Mouse (Mus musculus) forebrain, embryonic 14.5 days (tissue): ENCODE results near the gene Veph1. TPM values are rescaled to one million over a fixed set of nuclear protein-coding genes. Genes with fewer than 3 reads are reported as not detected.

Experiments used
- ATAC-seq: fragments of 200-750 bp; cut with Nextera tagmentation; 2 replicates; pipeline ENCODE4 v1.8.0; 2017; ENCODE audit warnings: mild to moderate bottlenecking, moderate library complexity
- DNase-seq: peaks from one replicate; pipeline ENCODE4 v3.0.0-alpha.2; 2015; ENCODE audit warnings: low spot score
- H3K27ac ChIP-seq: fragments of 300-500 bp; sonication (generic); 2 replicates; pipeline ENCODE4 v1.5.1; 2014; ENCODE audit warnings: low read depth, mild to moderate bottlenecking, control low read depth, low read length, moderate library complexity
- H3K27me3 ChIP-seq: fragments of 300-500 bp; sonication (generic); replicated peaks from 2 replicates; pipeline ENCODE4 v1.6.1; 2014; ENCODE audit warnings: low read length, control low read depth, mixed read lengths; ENCODE audit not compliant: control insufficient read depth, insufficient read depth
- H3K36me3 ChIP-seq: fragments of 300-500 bp; sonication (generic); 2 replicates; pipeline ENCODE4 v1.6.1; 2014; ENCODE audit warnings: low read length, control low read depth; ENCODE audit not compliant: control insufficient read depth, insufficient read depth
- H3K4me1 ChIP-seq: fragments of 300-500 bp; sonication (generic); 2 replicates; pipeline ENCODE4 v1.6.1; 2014; ENCODE audit warnings: antibody characterized with exemption, low read length, control low read depth; ENCODE audit not compliant: control insufficient read depth, insufficient read depth
- H3K4me2 ChIP-seq: fragments of 300-500 bp; sonication (generic); 2 replicates; pipeline ENCODE4 v1.6.1; 2014; ENCODE audit warnings: mild to moderate bottlenecking, control low read depth, low read length
- H3K4me3 ChIP-seq: fragments of 300-500 bp; sonication (generic); 2 replicates; pipeline ENCODE4 v1.5.1; 2014; ENCODE audit warnings: low read depth, low read length, control low read depth
- H3K9ac ChIP-seq: fragments of 300-500 bp; sonication (generic); 2 replicates; pipeline ENCODE4 v1.6.1; 2014; ENCODE audit warnings: mild to moderate bottlenecking, low read length, control low read depth, moderate library complexity
- H3K9me3 ChIP-seq: fragments of 300-500 bp; sonication (generic); replicated peaks from 2 replicates; pipeline ENCODE4 v1.6.1; 2016; ENCODE audit warnings: low read length, control low read depth, mixed read lengths; ENCODE audit not compliant: control insufficient read depth
- WGBS: fragments of 180-500 bp; shearing (Covaris S2); extraction: QIAGEN DNeasy Blood & Tissue Kit; methylation state at CpG from one replicate; pipeline ENCODE4 v1.1.7; 2014; 5-methylcytosine and 5-hydroxymethylcytosine counted together
- polyA plus RNA-seq: library from polyadenylated mRNA; unstranded; fragments of >200 nt; fragmentation: Nextera tagmentation; extraction: Ambion mirVana; gene quantifications from 2 replicates; pipeline ENCODE4 v1.2.1, GENCODE M21; 2014

Veph1 gene
- polyA plus RNA-seq, 1 experiment from 2014 or later, result 9.3 TPM

GRCm38 (mm10) chr3:66040857-66041494, 255.7 kb downstream of the Veph1 start:
- no peak overlapping the region for H3K9ac ChIP-seq
- H3K36me3 ChIP-seq, result no peaks in the 10 kb centered on the region
- no peak overlapping the region for H3K27ac ChIP-seq
- DNase-seq (no peak), ATAC-seq (no peak)
- H3K4me2 ChIP-seq, result no peak overlapping the region
- H3K4me1 ChIP-seq, result no peaks in the 10 kb centered on the region
- 83% methylated on average over 5 of the region's 5 CpGs for WGBS
- no peaks in the 10 kb centered on the region for H3K9me3 ChIP-seq
- H3K4me3 ChIP-seq, result no peak overlapping the region
- no peaks in the 10 kb centered on the region for H3K27me3 ChIP-seq

- ATAC-seq (no peak), DNase-seq (no peak)
- Histone ChIP-seq H3K4me1 (no peaks in the 10 kb centered on the region), H3K36me3 (no peaks in the 10 kb centered on the region), H3K27me3 (no peaks in the 10 kb centered on the region), H3K4me3 (no peak overlapping the region), H3K9me3 (no peaks in the 10 kb centered on the region), H3K4me2 (no peak overlapping the region), H3K9ac (no peak overlapping the region), H3K27ac (no peak overlapping the region)
- WGBS, result 89% methylated on average over 5 of the region's 5 CpGs
These were observed 261.4 kb downstream of the Veph1 start for GRCm38 (mm10) chr3:66035226-66035625.

- Histone ChIP-seq H3K9ac (no peak overlapping the region), H3K4me3 (no peak overlapping the region), H3K27ac (no peak overlapping the region), H3K4me1 (no peaks in the 10 kb centered on the region), H3K4me2 (no peak overlapping the region), H3K9me3 (no peaks in the 10 kb centered on the region), H3K36me3 (no peaks in the 10 kb centered on the region), H3K27me3 (no peaks in the 10 kb centered on the region)
- no peak for DNase-seq
- WGBS, result 63% methylated on average over 2 of the region's 2 CpGs
- no peak for ATAC-seq
These were observed 263.3 kb downstream of the Veph1 start for GRCm38 (mm10) chr3:66033346-66033745.

- no peak for ATAC-seq
- Histone ChIP-seq H3K9ac (no peak overlapping the region), H3K4me3 (no peak overlapping the region), H3K4me2 (no peak overlapping the region), H3K9me3 (no peaks in the 10 kb centered on the region), H3K4me1 (no peaks in the 10 kb centered on the region), H3K27ac (no peak overlapping the region), H3K36me3 (no peaks in the 10 kb centered on the region), H3K27me3 (no peaks in the 10 kb centered on the region)
- 84% methylated on average over 3 of the region's 3 CpGs for WGBS
- no peak for DNase-seq
These were observed 271.2 kb downstream of the Veph1 start for GRCm38 (mm10) chr3:66025454-66025853.

- Histone ChIP-seq H3K27ac (no peak overlapping the region), H3K9me3 (no peaks in the 10 kb centered on the region), H3K27me3 (no peaks in the 10 kb centered on the region), H3K9ac (no peak overlapping the region), H3K4me1 (no peaks in the 10 kb centered on the region), H3K4me3 (no peak overlapping the region), H3K36me3 (no peaks in the 10 kb centered on the region), H3K4me2 (no peak overlapping the region)
- ATAC-seq, result no peak
- WGBS, result 76% methylated on average over 5 of the region's 5 CpGs
- DNase-seq, result no peak
These were observed 272.3 kb downstream of the Veph1 start for GRCm38 (mm10) chr3:66024220-66024792.

- WGBS, result 97% methylated on average over 5 of the region's 5 CpGs
- Histone ChIP-seq H3K4me2 (no peak overlapping the region), H3K27me3 (no peaks in the 10 kb centered on the region), H3K9ac (no peak overlapping the region), H3K4me3 (no peak overlapping the region), H3K36me3 (no peaks in the 10 kb centered on the region), H3K27ac (no peak overlapping the region), H3K9me3 (no peaks in the 10 kb centered on the region), H3K4me1 (no peaks in the 10 kb centered on the region)
- DNase-seq, result no peak
- no peak for ATAC-seq
These were observed 277.5 kb downstream of the Veph1 start for GRCm38 (mm10) chr3:66019171-66019570.

GRCm38 (mm10) chr3:66007632-66008401, 288.8 kb downstream of the Veph1 start:
- Histone ChIP-seq H3K27ac (no peak overlapping the region), H3K9ac (no peak overlapping the region), H3K4me3 (no peak overlapping the region), H3K4me1 (no peaks in the 10 kb centered on the region), H3K36me3 (no peaks in the 10 kb centered on the region), H3K27me3 (no peaks in the 10 kb centered on the region), H3K9me3 (no peaks in the 10 kb centered on the region), H3K4me2 (no peak overlapping the region)
- 77% methylated on average over 3 of the region's 3 CpGs for WGBS
- no peak for DNase-seq
- ATAC-seq, result no peak

GRCm38 (mm10) chr3:66004989-66005388, 291.6 kb downstream of the Veph1 start:
- Histone ChIP-seq H3K36me3 (no peaks in the 10 kb centered on the region), H3K9me3 (no peaks in the 10 kb centered on the region), H3K9ac (no peak overlapping the region), H3K27ac (no peak overlapping the region), H3K4me3 (no peak overlapping the region), H3K27me3 (no peaks in the 10 kb centered on the region), H3K4me1 (no peaks in the 10 kb centered on the region), H3K4me2 (no peak overlapping the region)
- DNase-seq (no peak), ATAC-seq (no peak)
- 83% methylated on average over 4 of the region's 4 CpGs for WGBS
